Mouse (Mus musculus): ENCODE results near the gene Apba1.

DNA sequence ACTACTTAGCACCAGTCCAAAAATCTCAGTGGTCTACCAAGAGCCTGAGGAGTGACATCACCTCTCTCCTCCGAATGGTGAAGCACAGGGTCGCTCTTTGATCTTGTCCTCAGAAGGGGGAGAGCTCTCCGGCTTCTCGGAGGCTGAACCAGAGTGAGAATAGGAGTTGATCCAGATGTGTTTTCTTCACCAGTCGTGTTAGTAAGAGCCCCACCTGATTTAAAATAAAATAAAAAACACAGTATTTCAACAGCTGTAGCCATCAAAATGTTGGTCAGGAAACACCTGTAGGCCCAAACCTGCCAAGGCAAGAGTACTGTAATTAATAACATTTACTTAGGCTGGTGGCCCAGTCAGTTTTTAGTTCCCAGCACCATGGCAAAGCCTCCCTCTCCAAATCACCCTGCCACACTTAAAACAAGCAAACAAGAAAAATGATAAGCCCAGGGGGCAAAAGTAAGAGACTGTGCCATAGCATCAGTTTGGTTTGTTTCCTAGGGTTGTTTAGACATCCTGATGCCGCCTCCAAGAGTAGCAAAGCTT, 219.3 kb downstream of the Apba1 start:
- TF ChIP-seq CTCF (conservative IDR thresholded peaks at IDR 0.05; ENCODE audit: insufficient read depth, insufficient read length, low read depth, low read length), result no peak
- TF ChIP-seq POLR2A (IDR thresholded peaks at IDR 0.05; ENCODE audit: low read depth, low read length), result no peak

All from kidney, adult 2 months (tissue).